Mouse (Mus musculus): ENCODE measurements around the gene Ptprs. TPM values are rescaled to one million over a fixed set of nuclear protein-coding genes. Genes with fewer than 3 reads are reported as not detected.

The Ptprs gene
- polyA plus RNA-seq, 1 experiment from 2014 or later, result 15.7 TPM

GRCm38 (mm10) chr17:56494480-56494879 lies 18.2 kb upstream of the Ptprs start:
- ATAC-seq, result no peak
- Histone ChIP-seq H3K9ac (ENCODE audit: low read depth, low read length) (no peak overlapping the region), H3K27me3 (replicated peaks; ENCODE audit: control insufficient read depth, insufficient read depth, low read length) (no peaks in the 10 kb centered on the region), H3K4me1 (replicated peaks; ENCODE audit: control insufficient read depth, insufficient read depth, low read length) (no peaks in the 10 kb centered on the region), H3K27ac (ENCODE audit: low read depth, low read length) (no peak overlapping the region), H3K4me2 (replicated peaks; ENCODE audit: low read depth) (no peak overlapping the region), H3K9me3 (ENCODE audit: control insufficient read depth) (peaks cover 23% of the 10 kb centered on the region), H3K36me3 (ENCODE audit: control insufficient read depth, insufficient read depth) (no peaks in the 10 kb centered on the region), H3K4me3 (ENCODE audit: low read depth, low read length) (no peak overlapping the region)
- TF ChIP-seq CTCF (IDR thresholded peaks at IDR 0.05; ENCODE audit: low read depth), result no peak
- 61% methylated on average over 2 of the region's 2 CpGs for WGBS

- H3K4me2 ChIP-seq (replicated peaks; ENCODE audit: low read depth), result no peak overlapping the region
- H3K36me3 ChIP-seq (ENCODE audit: control insufficient read depth, insufficient read depth), result no peaks in the 10 kb centered on the region
- H3K27me3 ChIP-seq (replicated peaks; ENCODE audit: control insufficient read depth, insufficient read depth, low read length), result no peaks in the 10 kb centered on the region
- no peak overlapping the region for H3K27ac ChIP-seq (ENCODE audit: low read depth, low read length)
- no peak overlapping the region for H3K4me3 ChIP-seq (ENCODE audit: low read depth, low read length)
- ATAC-seq, result no peak
- WGBS, result 96% methylated on average over 2 of the region's 2 CpGs
- H3K9ac ChIP-seq (ENCODE audit: low read depth, low read length), result no peak overlapping the region
- TF ChIP-seq CTCF (IDR thresholded peaks at IDR 0.05; ENCODE audit: low read depth), result no peak
- no peaks in the 10 kb centered on the region for H3K4me1 ChIP-seq (replicated peaks; ENCODE audit: control insufficient read depth, insufficient read depth, low read length)
- H3K9me3 ChIP-seq (ENCODE audit: control insufficient read depth), result peaks cover 23% of the 10 kb centered on the region
Observed at GRCm38 (mm10) chr17:56493841-56494240, 17.6 kb upstream of the Ptprs start.

- Histone ChIP-seq H3K4me2 (replicated peaks; ENCODE audit: low read depth) (no peak overlapping the region), H3K4me1 (replicated peaks; ENCODE audit: control insufficient read depth, insufficient read depth, low read length) (no peaks in the 10 kb centered on the region), H3K4me3 (ENCODE audit: low read depth, low read length) (no peak overlapping the region), H3K9ac (ENCODE audit: low read depth, low read length) (no peak overlapping the region), H3K27ac (ENCODE audit: low read depth, low read length) (no peak overlapping the region), H3K27me3 (replicated peaks; ENCODE audit: control insufficient read depth, insufficient read depth, low read length) (no peaks in the 10 kb centered on the region), H3K36me3 (ENCODE audit: control insufficient read depth, insufficient read depth) (no peaks in the 10 kb centered on the region), H3K9me3 (ENCODE audit: control insufficient read depth) (peaks cover 23% of the 10 kb centered on the region)
- no peak for ATAC-seq
- TF ChIP-seq CTCF (IDR thresholded peaks at IDR 0.05; ENCODE audit: low read depth), result no peak
- whole genome bisulfite sequencing, result 82% methylated on average over 7 of the region's 7 CpGs
Observed at GRCm38 (mm10) chr17:56490438-56491152, 14.3 kb upstream of the Ptprs start.

- no peak for TF ChIP-seq CTCF (IDR thresholded peaks at IDR 0.05; ENCODE audit: low read depth)
- Histone ChIP-seq H3K4me1 (replicated peaks; ENCODE audit: control insufficient read depth, insufficient read depth, low read length) (no peaks in the 10 kb centered on the region), H3K4me3 (ENCODE audit: low read depth, low read length) (no peak overlapping the region), H3K9ac (ENCODE audit: low read depth, low read length) (no peak overlapping the region), H3K4me2 (replicated peaks; ENCODE audit: low read depth) (no peak overlapping the region), H3K36me3 (ENCODE audit: control insufficient read depth, insufficient read depth) (no peaks in the 10 kb centered on the region), H3K27ac (ENCODE audit: low read depth, low read length) (no peak overlapping the region), H3K27me3 (replicated peaks; ENCODE audit: control insufficient read depth, insufficient read depth, low read length) (no peaks in the 10 kb centered on the region), H3K9me3 (ENCODE audit: control insufficient read depth) (0 out of 2 replicates have a peak, but pooled peaks cover 5% of the 10 kb centered on the region)
- no peak for ATAC-seq
- 20% methylated on average over 12 of the region's 12 CpGs for WGBS
Observed at GRCm38 (mm10) chr17:56488028-56488427, 11.7 kb upstream of the Ptprs start.

GRCm38 (mm10) chr17:56487441-56487888 lies 11.2 kb upstream of the Ptprs start:
- no peak overlapping the region for H3K9ac ChIP-seq (ENCODE audit: low read depth, low read length)
- no peak overlapping the region for H3K4me2 ChIP-seq (replicated peaks; ENCODE audit: low read depth)
- H3K4me1 ChIP-seq (replicated peaks; ENCODE audit: control insufficient read depth, insufficient read depth, low read length), result no peaks in the 10 kb centered on the region
- no peaks in the 10 kb centered on the region for H3K9me3 ChIP-seq (ENCODE audit: control insufficient read depth)
- no peak overlapping the region for H3K4me3 ChIP-seq (ENCODE audit: low read depth, low read length)
- no peak overlapping the region for H3K27ac ChIP-seq (ENCODE audit: low read depth, low read length)
- no peaks in the 10 kb centered on the region for H3K36me3 ChIP-seq (ENCODE audit: control insufficient read depth, insufficient read depth)
- peak; percentile 60 for TF ChIP-seq CTCF (IDR thresholded peaks at IDR 0.05; ENCODE audit: low read depth)
- no peaks in the 10 kb centered on the region for H3K27me3 ChIP-seq (replicated peaks; ENCODE audit: control insufficient read depth, insufficient read depth, low read length)
- peak; percentile 32; the same call in 1 of the 2 replicates for ATAC-seq
- 23% methylated on average over 8 of the region's 16 CpGs for WGBS

- Histone ChIP-seq H3K36me3 (ENCODE audit: control insufficient read depth, insufficient read depth) (no peaks in the 10 kb centered on the region), H3K4me1 (replicated peaks; ENCODE audit: control insufficient read depth, insufficient read depth, low read length) (no peaks in the 10 kb centered on the region), H3K9me3 (ENCODE audit: control insufficient read depth) (no peaks in the 10 kb centered on the region), H3K9ac (ENCODE audit: low read depth, low read length) (no peak overlapping the region), H3K4me3 (ENCODE audit: low read depth, low read length) (no peak overlapping the region), H3K27ac (ENCODE audit: low read depth, low read length) (no peak overlapping the region), H3K27me3 (replicated peaks; ENCODE audit: control insufficient read depth, insufficient read depth, low read length) (no peaks in the 10 kb centered on the region), H3K4me2 (replicated peaks; ENCODE audit: low read depth) (no peak overlapping the region)
- no peak for ATAC-seq
- no peak for TF ChIP-seq CTCF (IDR thresholded peaks at IDR 0.05; ENCODE audit: low read depth)
- WGBS, result 93% methylated on average over 9 of the region's 9 CpGs
Observed at GRCm38 (mm10) chr17:56485926-56486325, 9.6 kb upstream of the Ptprs start.

All from intestine, postnatal 0 days (tissue).